Mouse (Mus musculus) thymus, postnatal 14 days (tissue): ENCODE measurements around the gene 4933424G06Rik.

Source experiments
- DNase-seq: peaks from one replicate; pipeline ENCODE4 v3.0.0; 2021

Gene 4933424G06Rik

DNA sequence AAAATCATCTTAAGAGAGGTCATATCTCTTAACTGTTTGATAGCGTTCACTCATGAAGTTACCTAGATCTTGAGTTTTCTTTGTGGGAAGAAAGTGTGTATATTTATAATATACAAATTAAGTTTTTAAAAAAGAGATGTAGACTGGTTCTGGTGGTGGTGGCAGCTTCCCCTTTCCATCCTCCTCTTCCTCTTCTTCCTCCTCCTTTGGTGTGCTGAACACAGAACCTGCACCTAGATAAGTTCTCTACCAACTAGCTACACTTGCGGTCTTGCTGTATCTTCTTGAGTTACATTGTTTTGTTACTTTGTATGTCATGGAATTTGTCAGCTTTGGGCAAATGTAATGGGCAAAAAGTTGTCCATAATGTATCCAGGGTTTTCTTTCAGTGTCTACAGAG, 1.2 kb downstream of the 4933424G06Rik start:
- DNase-seq, result no peak

- DNase-seq, result no peak
Measured at GRCm38 (mm10) chr1:36714311-36714710, 4.4 kb downstream of the 4933424G06Rik start, which contains the start of gene Actr1b. TSS of gene Actr1b (minus strand) at chr1:36714422.

GRCm38 (mm10) chr1:36718786-36719185, 8.8 kb downstream of the 4933424G06Rik start:
- DNase-seq, result no peak

DNA sequence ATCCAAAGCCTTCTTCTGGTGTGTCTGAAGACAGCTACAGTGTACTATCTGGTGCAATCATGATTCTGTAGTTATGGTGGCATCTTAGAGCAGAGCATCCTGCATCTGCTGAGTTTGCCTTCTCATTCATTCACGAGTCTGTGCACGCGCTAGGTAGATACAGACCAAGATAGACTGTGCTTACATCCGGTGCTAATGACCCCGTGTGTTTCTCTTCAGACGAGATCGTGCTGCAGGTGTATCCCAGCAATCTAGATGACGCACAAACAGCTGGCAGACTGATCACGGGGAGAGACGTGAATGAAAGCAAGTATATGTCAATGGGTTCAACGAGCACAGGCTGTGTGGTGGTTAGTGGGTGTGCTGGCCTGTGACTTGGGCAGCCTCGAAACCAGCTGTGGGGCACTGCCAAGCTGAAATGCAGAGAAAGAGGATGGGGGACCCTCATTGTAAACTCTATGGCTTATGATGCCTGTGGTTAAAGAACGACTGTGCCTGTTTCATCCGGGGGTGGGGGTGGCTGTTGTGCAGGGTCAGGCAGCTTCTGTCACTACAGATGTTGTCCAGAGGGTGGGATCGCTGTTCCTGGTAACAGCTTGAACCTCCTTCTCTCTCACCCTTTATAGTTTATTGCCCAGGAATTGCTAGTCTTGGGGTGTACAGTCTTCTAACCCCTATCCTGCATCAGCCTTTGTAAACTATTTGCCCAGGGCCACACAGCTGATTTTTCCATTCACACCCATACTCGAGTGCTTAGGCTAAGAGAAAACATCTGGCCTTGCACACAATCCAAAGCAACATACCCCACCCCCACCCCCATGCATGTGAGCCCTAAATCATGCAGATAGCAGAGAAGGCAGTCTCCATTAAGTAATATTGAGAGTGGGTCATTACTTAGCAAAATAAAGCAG, 13.5 kb downstream of the 4933424G06Rik start:
- peak; percentile 43 for DNase-seq

GRCm38 (mm10) chr1:36724057-36724431, 14.1 kb downstream of the 4933424G06Rik start:
- no peak for DNase-seq

- DNase-seq, result peak; percentile 89
Measured at GRCm38 (mm10) chr1:36737300-36737699, 27.4 kb downstream of the 4933424G06Rik start.

- DNase-seq, result no peak
Measured at GRCm38 (mm10) chr1:36739231-36739630, 29.3 kb downstream of the 4933424G06Rik start.

- DNase-seq, result no peak
Measured at GRCm38 (mm10) chr1:36743046-36743445, 33.1 kb downstream of the 4933424G06Rik start.

GRCm38 (mm10) chr1:36744268-36744944, 34.5 kb downstream of the 4933424G06Rik start:
- DNase-seq, result peak; percentile 87

- no peak for DNase-seq
Measured at GRCm38 (mm10) chr1:36745661-36746060, 35.7 kb downstream of the 4933424G06Rik start.

DNA sequence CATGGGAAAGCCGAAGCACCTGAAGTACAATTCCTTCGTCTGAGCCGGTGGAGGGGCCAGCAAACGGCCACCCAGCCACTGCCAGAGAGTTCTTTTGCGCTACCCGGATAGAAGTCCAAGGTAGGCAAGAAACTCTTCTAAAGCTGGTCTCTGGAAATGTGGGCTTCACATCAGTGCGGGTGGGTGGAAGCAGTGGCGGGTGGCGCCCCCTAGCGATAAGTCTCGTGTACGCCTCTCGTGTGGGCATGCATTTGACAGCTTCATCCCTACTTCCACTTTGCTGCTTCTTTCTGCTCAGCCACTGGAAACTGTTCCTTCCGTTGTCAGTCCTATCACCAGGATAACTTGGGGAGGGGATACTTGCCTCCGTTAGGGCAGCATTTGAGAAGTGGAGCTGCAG, 36.5 kb downstream of the 4933424G06Rik start:
- DNase-seq, result peak; percentile 66

- DNase-seq, result no peak
Measured at GRCm38 (mm10) chr1:36753932-36754675, 44.2 kb downstream of the 4933424G06Rik start.

GRCm38 (mm10) chr1:36758553-36758952, 48.6 kb downstream of the 4933424G06Rik start:
- DNase-seq, result no peak

- DNase-seq, result no peak
Measured at GRCm38 (mm10) chr1:36759076-36759475, 49.1 kb downstream of the 4933424G06Rik start.

DNA sequence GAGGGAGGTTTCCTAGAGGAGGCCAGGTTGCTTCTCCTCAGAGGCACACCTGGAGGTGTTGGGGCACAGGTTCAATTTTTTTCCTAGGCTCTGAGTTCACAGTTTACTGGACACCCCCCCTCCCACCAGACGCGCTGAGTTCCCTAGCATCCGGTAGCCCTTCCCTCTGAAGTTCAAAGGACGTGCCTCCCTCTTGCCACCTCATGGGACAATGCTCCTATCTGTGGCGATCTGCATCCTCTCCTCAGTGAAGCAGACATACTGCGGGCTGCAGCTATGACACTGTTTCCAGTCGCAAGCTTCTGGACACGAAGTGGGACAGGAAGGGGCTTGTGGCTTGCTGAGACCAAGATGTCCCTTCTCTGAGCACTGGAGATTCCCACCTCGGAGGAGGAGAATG, 50.5 kb downstream of the 4933424G06Rik start:
- no peak for DNase-seq

DNA sequence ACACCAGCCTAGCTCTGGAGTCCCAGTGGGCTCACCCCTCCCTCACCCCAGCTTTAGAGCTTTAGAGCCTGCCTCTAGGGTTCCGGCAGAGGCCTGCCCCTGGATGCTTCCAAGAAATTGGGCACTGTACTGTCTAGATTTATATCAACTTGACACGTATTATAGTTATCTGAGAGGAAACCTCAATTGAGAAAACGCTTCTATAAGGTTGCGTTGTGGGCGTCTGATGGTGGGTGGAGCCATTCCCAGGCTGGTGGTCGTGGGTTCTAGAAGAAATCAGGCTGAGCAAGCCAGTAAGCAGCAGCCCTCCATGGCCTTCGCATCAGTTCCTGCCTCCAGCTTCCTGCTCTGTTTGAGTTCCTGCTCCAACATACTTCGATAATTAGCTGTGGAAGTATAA, 51.1 kb downstream of the 4933424G06Rik start:
- no peak for DNase-seq

DNA sequence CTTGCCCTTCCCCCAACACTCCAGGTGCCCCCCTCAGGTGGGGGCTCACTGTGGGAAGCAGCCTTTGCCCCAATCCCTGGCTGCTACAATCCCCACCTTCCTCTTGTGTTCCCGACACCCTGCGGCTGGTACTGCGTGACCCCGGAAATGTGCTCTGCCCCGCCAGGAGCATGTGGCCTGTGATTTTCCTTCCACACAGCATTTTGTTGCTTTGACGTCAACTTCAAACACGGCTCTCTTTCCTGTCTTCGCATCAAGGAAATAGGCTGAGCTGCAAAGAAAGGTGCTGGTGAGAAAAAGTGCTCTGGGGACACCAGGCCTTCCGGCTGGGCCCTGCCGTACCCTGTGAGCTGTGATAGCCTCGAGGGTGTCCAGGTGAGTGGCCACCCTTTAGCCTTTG, 51.6 kb downstream of the 4933424G06Rik start, which contains the start of gene Zap70:
Gene Zap70, plus strand, starts transcription at position 231 of the 400 bp plus-strand sequence.
- peak; percentile 86 for DNase-seq

GRCm38 (mm10) chr1:36766431-36767205, 56.7 kb downstream of the 4933424G06Rik start:
- peak; percentile 81 for DNase-seq

GRCm38 (mm10) chr1:36767321-36767720, 57.4 kb downstream of the 4933424G06Rik start:
- DNase-seq, result peak; percentile 54

DNA sequence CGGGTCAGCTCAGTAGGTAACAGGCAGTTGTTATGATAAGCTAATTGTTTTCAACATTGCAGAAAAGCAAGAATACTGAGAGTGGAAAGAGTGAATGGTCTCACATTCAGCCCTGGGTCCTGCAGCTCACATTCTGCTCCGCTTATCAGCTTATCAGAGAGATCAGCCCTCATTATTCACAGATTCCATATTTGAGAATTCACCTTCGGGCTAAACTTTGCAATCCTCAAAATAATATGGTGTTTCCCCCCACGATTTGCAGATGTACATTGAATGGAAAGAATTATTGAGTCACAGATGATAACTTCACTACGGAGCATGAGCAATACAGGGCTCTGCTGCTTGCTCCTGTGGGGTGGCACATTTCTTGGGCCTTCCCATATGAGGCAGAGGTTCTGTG, 58.8 kb downstream of the 4933424G06Rik start:
- DNase-seq, result no peak

GRCm38 (mm10) chr1:36769951-36770350, 60.0 kb downstream of the 4933424G06Rik start:
- DNase-seq, result no peak

DNA sequence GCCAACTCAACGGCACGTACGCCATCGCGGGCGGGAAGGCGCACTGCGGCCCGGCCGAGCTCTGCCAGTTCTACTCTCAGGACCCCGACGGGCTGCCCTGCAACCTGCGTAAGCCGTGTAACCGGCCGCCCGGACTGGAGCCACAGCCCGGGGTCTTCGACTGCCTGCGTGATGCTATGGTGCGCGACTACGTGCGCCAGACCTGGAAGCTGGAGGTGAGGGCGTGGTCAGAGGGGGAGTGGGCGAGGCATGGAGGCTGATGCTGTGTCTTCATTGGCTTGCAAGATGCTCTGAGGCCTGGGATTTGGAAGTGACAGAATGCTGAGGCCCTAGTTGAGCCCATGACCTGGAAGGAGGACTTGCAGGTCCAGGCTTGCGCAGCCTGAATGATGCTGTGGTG, 61.0 kb downstream of the 4933424G06Rik start:
- DNase-seq, result no peak
